Mouse (Mus musculus) cerebellum, postnatal 10 days (tissue): ENCODE measurements around the gene Oprd1.

Experiments
- DNase-seq, 2 experiments: peaks; one replicate each; pipeline ENCODE4 v3.0.0; 2021; ENCODE audit warnings: mixed read lengths in 2 of 2

The Oprd1 gene

GRCm38 (mm10) chr4:132133381-132133780 lies 10.9 kb downstream of the Oprd1 start:
- DNase-seq: peak; percentile 55 to 62

- DNase-seq: no peak
Measured at GRCm38 (mm10) chr4:132132297-132132696, 12.0 kb downstream of the Oprd1 start.

- DNase-seq: no peak
Measured at GRCm38 (mm10) chr4:132131790-132132189, 12.5 kb downstream of the Oprd1 start.

- no peak for DNase-seq
Measured at GRCm38 (mm10) chr4:132131116-132131515, 13.2 kb downstream of the Oprd1 start.

- no peak for DNase-seq
Measured at GRCm38 (mm10) chr4:132130645-132131044, 13.6 kb downstream of the Oprd1 start.

- no peak for DNase-seq
Measured at GRCm38 (mm10) chr4:132130134-132130533, 14.2 kb downstream of the Oprd1 start.

- peak; percentile 49 to 62 for DNase-seq
Measured at GRCm38 (mm10) chr4:132128997-132129636, 15.2 kb downstream of the Oprd1 start.

GRCm38 (mm10) chr4:132127091-132127490 lies 17.2 kb downstream of the Oprd1 start:
- DNase-seq: no peak

- DNase-seq: no peak
Measured at GRCm38 (mm10) chr4:132123166-132123565, 21.1 kb downstream of the Oprd1 start.

GRCm38 (mm10) chr4:132121674-132122073 lies 22.6 kb downstream of the Oprd1 start:
- DNase-seq: peak; percentile 26 to 33

- DNase-seq: no peak
Measured at GRCm38 (mm10) chr4:132119566-132119965, 24.7 kb downstream of the Oprd1 start.

GRCm38 (mm10) chr4:132116315-132116714 lies 28.0 kb downstream of the Oprd1 start:
- no peak for DNase-seq

GRCm38 (mm10) chr4:132113411-132114095 lies 30.7 kb downstream of the Oprd1 start:
- DNase-seq: peak; percentile 27 to 34

- no peak for DNase-seq
Measured at GRCm38 (mm10) chr4:132111227-132111626, 33.1 kb downstream of the Oprd1 start.

- DNase-seq: no peak
Measured at GRCm38 (mm10) chr4:132108221-132108620, 36.1 kb downstream of the Oprd1 start.

- peak in 1 of 2 experiments; percentile 31 for DNase-seq
Measured at GRCm38 (mm10) chr4:132101152-132101551, 43.1 kb downstream of the Oprd1 start.

GRCm38 (mm10) chr4:132099548-132099947 lies 44.7 kb downstream of the Oprd1 start:
- no peak for DNase-seq

GRCm38 (mm10) chr4:132095043-132095442 lies 49.2 kb downstream of the Oprd1 start:
- no peak for DNase-seq

- no peak for DNase-seq
Measured at GRCm38 (mm10) chr4:132093928-132094327, 50.4 kb downstream of the Oprd1 start.

- no peak for DNase-seq
Measured at GRCm38 (mm10) chr4:132093136-132093535, 51.1 kb downstream of the Oprd1 start.

GRCm38 (mm10) chr4:132088921-132089320 lies 55.4 kb downstream of the Oprd1 start:
- peak; percentile 78 to 83 for DNase-seq

- no peak for DNase-seq
Measured at GRCm38 (mm10) chr4:132085114-132085513, 59.2 kb downstream of the Oprd1 start.

GRCm38 (mm10) chr4:132080492-132080983 lies 63.7 kb downstream of the Oprd1 start:
- no peak for DNase-seq

- DNase-seq: peak; percentile 87 to 91
Measured at GRCm38 (mm10) chr4:132079555-132080275, 64.6 kb downstream of the Oprd1 start.
